Mouse (Mus musculus): ENCODE results near the gene Nudt2. TPM values are rescaled to one million over a fixed set of nuclear protein-coding genes. Genes with fewer than 3 reads are reported as not detected.
A peak's percentile ranks its signal among the peaks of the same experiment; 100 is the strongest.
"Not testable (repeated sequence)": the region's sequence is repeated elsewhere in the genome, so short reads cannot be mapped to it uniquely, and the experiment has no call there.

Nudt2 gene
- total RNA-seq (2014; fragmentation: Nextera tagmentation): 12.3 and 72.3 TPM in 2 replicates
- 15.1 and 26.5 TPM in 2 replicates for total RNA-seq (2017)

GRCm38 (mm10) chr4:41464345-41465286, at the start of gene Nudt2, which contains the start of gene Kif24:
Gene Nudt2, plus strand, starts transcription at chr4:41465151.
Gene Kif24, minus strand, starts transcription at chr4:41464887.
- ATAC-seq (replicated peaks; ENCODE audit: poor library complexity, severe bottlenecking): peak; percentile 92

- ATAC-seq (replicated peaks; ENCODE audit: poor library complexity, severe bottlenecking): no peak
Observed at GRCm38 (mm10) chr4:41416966-41417365, 48.0 kb upstream of the Nudt2 start.

- no peak for ATAC-seq (replicated peaks; ENCODE audit: poor library complexity, severe bottlenecking)
Observed at GRCm38 (mm10) chr4:41438931-41439330, 26.0 kb upstream of the Nudt2 start.

- ATAC-seq (replicated peaks; ENCODE audit: poor library complexity, severe bottlenecking): no peak
Observed at GRCm38 (mm10) chr4:41442790-41443302, 22.1 kb upstream of the Nudt2 start.

GRCm38 (mm10) chr4:41447595-41447994, 17.4 kb upstream of the Nudt2 start:
- no peak for ATAC-seq (replicated peaks; ENCODE audit: poor library complexity, severe bottlenecking)

GRCm38 (mm10) chr4:41460690-41461089, 4.3 kb upstream of the Nudt2 start:
- ATAC-seq (replicated peaks; ENCODE audit: poor library complexity, severe bottlenecking): no peak

GRCm38 (mm10) chr4:41463051-41463738, 1.8 kb upstream of the Nudt2 start:
- ATAC-seq (replicated peaks; ENCODE audit: poor library complexity, severe bottlenecking): not testable (repeated sequence)

- ATAC-seq (replicated peaks; ENCODE audit: poor library complexity, severe bottlenecking): no peak
Observed at GRCm38 (mm10) chr4:41465287-41465665, 325 bp downstream of the Nudt2 start.

- peak; percentile 24; the same call in 1 of the 2 replicates for ATAC-seq (replicated peaks; ENCODE audit: poor library complexity, severe bottlenecking)
Observed at GRCm38 (mm10) chr4:41468396-41469080, 3.6 kb downstream of the Nudt2 start.

- no peak for ATAC-seq (replicated peaks; ENCODE audit: poor library complexity, severe bottlenecking)
Observed at GRCm38 (mm10) chr4:41469199-41469598, 4.2 kb downstream of the Nudt2 start.

- ATAC-seq (replicated peaks; ENCODE audit: poor library complexity, severe bottlenecking): no peak
Observed at GRCm38 (mm10) chr4:41470051-41470683, 5.2 kb downstream of the Nudt2 start.

- ATAC-seq (replicated peaks; ENCODE audit: poor library complexity, severe bottlenecking): no peak
Observed at GRCm38 (mm10) chr4:41470684-41471383, 5.9 kb downstream of the Nudt2 start.

GRCm38 (mm10) chr4:41471384-41471689, 6.4 kb downstream of the Nudt2 start:
- ATAC-seq (replicated peaks; ENCODE audit: poor library complexity, severe bottlenecking): no peak

GRCm38 (mm10) chr4:41477648-41478160, 12.8 kb downstream of the Nudt2 start:
- ATAC-seq (replicated peaks; ENCODE audit: poor library complexity, severe bottlenecking): no peak

GRCm38 (mm10) chr4:41478751-41479455, 14.0 kb downstream of the Nudt2 start:
- no peak for ATAC-seq (replicated peaks; ENCODE audit: poor library complexity, severe bottlenecking)

- ATAC-seq (replicated peaks; ENCODE audit: poor library complexity, severe bottlenecking): no peak
Observed at GRCm38 (mm10) chr4:41479456-41479804, 14.5 kb downstream of the Nudt2 start.

GRCm38 (mm10) chr4:41480254-41480653, 15.3 kb downstream of the Nudt2 start:
- no peak for ATAC-seq (replicated peaks; ENCODE audit: poor library complexity, severe bottlenecking)

- ATAC-seq (replicated peaks; ENCODE audit: poor library complexity, severe bottlenecking): no peak
Observed at GRCm38 (mm10) chr4:41481601-41482017, 16.7 kb downstream of the Nudt2 start.

- no peak for ATAC-seq (replicated peaks; ENCODE audit: poor library complexity, severe bottlenecking)
Observed at GRCm38 (mm10) chr4:41492951-41493350, 28.0 kb downstream of the Nudt2 start.

All from granulocyte monocyte progenitor cell, adult 5-6 weeks (primary cell).